Mouse (Mus musculus) lung, embryonic 16.5 days (tissue): Measurements from ENCODE around the gene Ripk3. TPM values are rescaled to one million over a fixed set of nuclear protein-coding genes. Genes with fewer than 3 reads are reported as not detected.

ENCODE experiments used
- ATAC-seq: fragments of 200-750 bp; cut with Nextera tagmentation; 2 replicates; pipeline ENCODE4 v1.8.0; 2017; ENCODE audit warnings: low read depth, mild to moderate bottlenecking, moderate library complexity
- H3K27ac ChIP-seq: fragments of 300-500 bp; sonication (generic); 2 replicates; pipeline ENCODE4 v1.5.1; 2014; ENCODE audit warnings: mild to moderate bottlenecking, control low read depth, low read length
- H3K27me3 ChIP-seq: fragments of 300-500 bp; sonication (generic); 2 replicates; pipeline ENCODE4 v1.6.1; 2014; ENCODE audit warnings: low read depth, low read length, mixed read lengths; ENCODE audit not compliant: control insufficient read depth, insufficient read depth
- H3K36me3 ChIP-seq: fragments of 300-500 bp; sonication (generic); 2 replicates; pipeline ENCODE4 v1.6.1; 2014; ENCODE audit warnings: low read length; ENCODE audit not compliant: control insufficient read depth, insufficient read depth
- H3K4me1 ChIP-seq: fragments of 300-500 bp; sonication (generic); replicated peaks from 2 replicates; pipeline ENCODE4 v1.6.1; 2014; ENCODE audit warnings: low read length, mixed read lengths; ENCODE audit not compliant: control insufficient read depth, insufficient read depth
- H3K4me2 ChIP-seq: fragments of 300-500 bp; sonication (generic); 2 replicates; pipeline ENCODE4 v1.6.1; 2014; ENCODE audit warnings: low read depth, low read length, control low read depth
- H3K4me3 ChIP-seq: fragments of 300-500 bp; sonication (generic); 2 replicates; pipeline ENCODE4 v1.5.1; 2014; ENCODE audit warnings: mild to moderate bottlenecking, low read length, control low read depth
- H3K9ac ChIP-seq: fragments of 300-500 bp; sonication (generic); 2 replicates; pipeline ENCODE4 v1.6.1; 2014; ENCODE audit warnings: low read length, control low read depth
- H3K9me3 ChIP-seq: fragments of 300-500 bp; sonication (generic); 2 replicates; pipeline ENCODE4 v1.6.1; 2016; ENCODE audit warnings: low read length; ENCODE audit not compliant: control insufficient read depth
- WGBS: fragments of 180-500 bp; shearing (Covaris S2); extraction: QIAGEN DNeasy Blood & Tissue Kit; methylation state at CpG from one replicate; pipeline ENCODE4 v1.1.7; 2014; 5-methylcytosine and 5-hydroxymethylcytosine counted together
- polyA plus RNA-seq: library from polyadenylated mRNA; unstranded; fragments of >200 nt; fragmentation: Nextera tagmentation; extraction: Ambion mirVana; gene quantifications from 2 replicates; pipeline ENCODE4 v1.2.1, GENCODE M21; 2015

Ripk3 gene
- polyA plus RNA-seq = 38.9 and 40.8 TPM in 2 replicates

GRCm38 (mm10) chr14:55788256-55789050, at the start of gene Ripk3:
TSS of gene Ripk3 (minus strand) at chr14:55788865.
- peaks cover 8% of the 10 kb centered on the region for H3K4me1 ChIP-seq
- peak within 1 kb of the TSS; percentile 65 for H3K9ac ChIP-seq
- peak within 1 kb of the TSS; percentile 82 for H3K4me2 ChIP-seq
- H3K27ac ChIP-seq = no peak within 1 kb of the TSS
- 3% methylated on average over 40 of the region's 40 CpGs for WGBS
- H3K9me3 ChIP-seq = no peaks in the 10 kb centered on the region
- peak; percentile 37 for ATAC-seq
- no peaks in the 10 kb centered on the region for H3K36me3 ChIP-seq
- H3K4me3 ChIP-seq = peak within 1 kb of the TSS; percentile 57
- H3K27me3 ChIP-seq = peaks cover 10% of the 10 kb centered on the region

- H3K27me3 ChIP-seq = no peaks in the 10 kb centered on the region
- no peak overlapping the region for H3K27ac ChIP-seq
- WGBS = 85% methylated on average over 5 of the region's 5 CpGs
- H3K4me1 ChIP-seq = peaks cover 8% of the 10 kb centered on the region
- no peak overlapping the region for H3K4me3 ChIP-seq
- no peaks in the 10 kb centered on the region for H3K36me3 ChIP-seq
- ATAC-seq = no peak
- no peak overlapping the region for H3K4me2 ChIP-seq
- H3K9me3 ChIP-seq = no peaks in the 10 kb centered on the region
- no peak overlapping the region for H3K9ac ChIP-seq
Observed at GRCm38 (mm10) chr14:55838312-55838711, 49.6 kb upstream of the Ripk3 start.

GRCm38 (mm10) chr14:55834808-55835533, 46.3 kb upstream of the Ripk3 start:
- Histone ChIP-seq H3K27ac (no peak overlapping the region), H3K4me1 (peaks cover 10% of the 10 kb centered on the region), H3K4me2 (no peak overlapping the region), H3K27me3 (no peaks in the 10 kb centered on the region), H3K9me3 (no peaks in the 10 kb centered on the region), H3K9ac (no peak overlapping the region), H3K4me3 (no peak overlapping the region), H3K36me3 (peaks cover 10% of the 10 kb centered on the region; the same call in 1 of the 2 replicates)
- 74% methylated on average over 5 of the region's 5 CpGs for WGBS
- peak; percentile 10; the same call in 1 of the 2 replicates for ATAC-seq

GRCm38 (mm10) chr14:55833126-55833525, 44.5 kb upstream of the Ripk3 start:
- H3K36me3 ChIP-seq = peaks cover 16% of the 10 kb centered on the region; the same call in 1 of the 2 replicates
- 78% methylated on average over 4 of the region's 4 CpGs for WGBS
- H3K4me2 ChIP-seq = no peak overlapping the region
- H3K4me3 ChIP-seq = no peak overlapping the region
- no peak overlapping the region for H3K27ac ChIP-seq
- no peaks in the 10 kb centered on the region for H3K9me3 ChIP-seq
- H3K4me1 ChIP-seq = peaks cover 19% of the 10 kb centered on the region
- H3K9ac ChIP-seq = no peak overlapping the region
- ATAC-seq = no peak
- no peaks in the 10 kb centered on the region for H3K27me3 ChIP-seq

- Histone ChIP-seq H3K9me3 (no peaks in the 10 kb centered on the region), H3K4me1 (peaks cover 32% of the 10 kb centered on the region), H3K36me3 (peaks cover 16% of the 10 kb centered on the region; the same call in 1 of the 2 replicates)
Observed at GRCm38 (mm10) chr14:55830331-55830730, 41.7 kb upstream of the Ripk3 start.

GRCm38 (mm10) chr14:55829854-55830253, 41.2 kb upstream of the Ripk3 start:
- no peak for ATAC-seq
- H3K9ac ChIP-seq = no peak overlapping the region
- no peak overlapping the region for H3K4me2 ChIP-seq
- no peak overlapping the region for H3K27ac ChIP-seq
- H3K4me3 ChIP-seq = no peak overlapping the region
- H3K9me3 ChIP-seq = no peaks in the 10 kb centered on the region
- H3K36me3 ChIP-seq = peaks cover 16% of the 10 kb centered on the region; the same call in 1 of the 2 replicates
- H3K27me3 ChIP-seq = no peaks in the 10 kb centered on the region
- WGBS = 87% methylated on average over 16 of the region's 16 CpGs
- H3K4me1 ChIP-seq = peaks cover 31% of the 10 kb centered on the region

More at GRCm38 (mm10) chr14:55830331-55830730, 41.7 kb upstream of the Ripk3 start:
- H3K9ac ChIP-seq = no peak overlapping the region
- H3K4me2 ChIP-seq = no peak overlapping the region
- 46% methylated on average over 4 of the region's 4 CpGs for WGBS
- H3K27ac ChIP-seq = 0 out of 2 replicates have a peak overlapping the region, but pooled peaks have one; percentile 25
- ATAC-seq = peak; percentile 50
- H3K4me3 ChIP-seq = no peak overlapping the region
- H3K27me3 ChIP-seq = no peaks in the 10 kb centered on the region

GRCm38 (mm10) chr14:55828716-55829263, 40.1 kb upstream of the Ripk3 start:
- no peaks in the 10 kb centered on the region for H3K27me3 ChIP-seq
- H3K27ac ChIP-seq = no peak overlapping the region
- H3K4me2 ChIP-seq = peak overlapping the region; percentile 29; the same call in 1 of the 2 replicates
- ATAC-seq = no peak
- 47% methylated on average over 3 of the region's 3 CpGs for WGBS
- H3K9ac ChIP-seq = no peak overlapping the region; the same call in 1 of the 2 replicates
- peaks cover 28% of the 10 kb centered on the region for H3K4me1 ChIP-seq
- no peaks in the 10 kb centered on the region for H3K9me3 ChIP-seq
- peaks cover 16% of the 10 kb centered on the region; the same call in 1 of the 2 replicates for H3K36me3 ChIP-seq
- no peak overlapping the region for H3K4me3 ChIP-seq

GRCm38 (mm10) chr14:55826551-55827340, 38.1 kb upstream of the Ripk3 start:
- Histone ChIP-seq H3K27ac (0 out of 2 replicates have a peak overlapping the region, but pooled peaks have one; percentile 19), H3K36me3 (peaks cover 13% of the 10 kb centered on the region; the same call in 1 of the 2 replicates), H3K4me3 (peak overlapping the region; percentile 69), H3K9me3 (no peaks in the 10 kb centered on the region), H3K27me3 (no peaks in the 10 kb centered on the region), H3K4me2 (peak overlapping the region; percentile 60), H3K4me1 (peaks cover 32% of the 10 kb centered on the region), H3K9ac (peak overlapping the region; percentile 87)
- no peak for ATAC-seq
- 18% methylated on average over 39 of the region's 41 CpGs for WGBS
